ENCODE assay signal across 8 mouse cellular contexts in the genomic region with DNA sequence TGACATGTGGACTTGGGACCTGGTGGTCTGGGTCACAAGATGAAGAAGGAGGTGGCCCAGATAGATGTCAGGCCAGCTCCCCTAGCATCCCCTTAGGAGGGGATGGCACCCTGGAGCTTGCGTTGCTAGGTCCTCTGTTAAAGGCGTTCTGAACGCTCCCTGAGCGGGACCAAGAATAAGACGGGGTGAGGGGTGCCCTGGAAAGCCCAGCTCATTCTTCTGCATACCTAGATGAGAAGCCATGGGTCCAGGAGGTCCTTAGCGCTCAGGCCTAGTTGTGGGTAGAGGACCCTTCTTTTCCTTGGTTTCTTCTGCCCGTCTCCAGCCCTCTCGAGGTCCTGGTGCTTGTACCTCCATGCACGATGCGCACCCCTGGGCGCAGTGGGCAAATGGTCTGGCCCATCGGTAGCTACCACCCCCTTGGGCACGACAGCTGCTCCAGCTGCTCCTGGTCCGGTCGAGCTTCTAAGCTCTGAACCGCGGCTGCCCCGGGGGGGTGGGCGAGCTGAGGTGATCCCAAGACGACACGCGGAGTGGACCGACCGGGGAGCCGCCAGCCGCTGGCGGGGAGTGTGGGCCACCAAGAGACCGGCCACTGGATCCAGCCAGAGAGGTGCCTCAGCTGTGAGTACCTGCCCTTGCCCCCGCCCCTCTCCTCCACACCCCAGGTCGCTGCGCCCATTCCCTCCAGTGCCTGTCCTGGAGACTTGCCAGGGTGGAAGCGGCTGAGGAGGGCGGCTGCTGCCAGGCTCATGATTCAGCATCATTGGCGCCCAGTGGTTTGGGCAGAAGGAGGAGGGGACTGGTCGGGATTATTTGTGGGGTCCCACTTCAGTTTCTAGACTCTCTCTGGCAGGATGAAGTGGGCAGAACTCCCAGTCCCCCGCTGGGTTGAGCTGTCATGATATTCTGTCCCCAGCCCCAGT. TPM values are rescaled to one million over a fixed set of nuclear protein-coding genes. Genes with fewer than 3 reads are reported as not detected.
A peak's percentile ranks its signal among the peaks of the same experiment; 100 is the strongest.
DNase-seq lines count a peak whose midpoint lies in the region; ATAC-seq and TF ChIP-seq lines count a peak whose summit lies in the region.

A gene (plus strand): TSS at position 402 of the 926 bp plus-strand sequence.

- intact Hi-C loops in left cerebral cortex, postnatal 25 days (cut with DNase I): loop anchor here (2.0 to 5.0 kb wide), 2 partner anchors 39 to 60 kb away; a partner anchor contains a TSS

- H3K4me1 ChIP-seq in thymus, adult 2 months (replicated peaks; ENCODE audit: control insufficient read depth, insufficient read depth, low read length): no peaks in the 10 kb centered on the region
- no peaks in the 10 kb centered on the region for H3K4me1 ChIP-seq in embryonic facial prominence, embryonic 14.5 days (ENCODE audit: control insufficient read depth, insufficient read depth, low read length)

- 1% methylated on average over 36 of the region's 36 CpGs for WGBS in thymus, adult 2 months
- WGBS in embryonic facial prominence, embryonic 14.5 days: 0% methylated on average over 33 of the region's 36 CpGs

- H3K27me3 ChIP-seq in thymus, adult 2 months (ENCODE audit: control insufficient read depth, insufficient read depth, low read length): no peaks in the 10 kb centered on the region; the same call in 1 of the 2 replicates
- H3K27me3 ChIP-seq in embryonic facial prominence, embryonic 14.5 days (replicated peaks; ENCODE audit: control insufficient read depth, insufficient read depth, low read length): no peaks in the 10 kb centered on the region

- H3K4me2 ChIP-seq in embryonic facial prominence, embryonic 14.5 days (ENCODE audit: low read depth, low read length): peak within 1 kb of the TSS; percentile 80

- H3K9ac ChIP-seq in embryonic facial prominence, embryonic 14.5 days (ENCODE audit: low read depth, low read length): peak within 1 kb of the TSS; percentile 70

- H3K36me3 ChIP-seq in thymus, adult 2 months (ENCODE audit: control insufficient read depth, insufficient read depth, low read length): no peaks in the 10 kb centered on the region
- no peaks in the 10 kb centered on the region for H3K36me3 ChIP-seq in embryonic facial prominence, embryonic 14.5 days (ENCODE audit: control insufficient read depth, insufficient read depth, low read length)

- peak; percentile 10 for DNase-seq in thymus, postnatal 14 days
- DNase-seq in thymus, adult 2 months: no peak
- DNase-seq in embryonic facial prominence, embryonic 14.5 days (ENCODE audit: low spot score): peak; percentile 92
- peak; percentile 85 to 86 for DNase-seq in heart, adult 18-20 months
- peak; percentile 47 for DNase-seq in kidney, adult 11 months
- DNase-seq in left cerebral cortex, postnatal 25 days (ENCODE audit: low spot score in 2 of 2): peak; percentile 87 to 91
- DNase-seq in right cerebral cortex, postnatal 4 days: peak; percentile 81

- no peak within 1 kb of the TSS for H3K27ac ChIP-seq in thymus, adult 2 months (ENCODE audit: control insufficient read depth, insufficient read depth, low read length)
- no peak within 1 kb of the TSS for H3K27ac ChIP-seq in embryonic facial prominence, embryonic 14.5 days (replicated peaks; ENCODE audit: low read depth, low read length)

- TF ChIP-seq CTCF in thymus, adult 2 months (IDR thresholded peaks at IDR 0.05; ENCODE audit: borderline replicate concordance, control insufficient read depth, extremely low read depth, insufficient read depth, low read length, poor library complexity): no peak

- TF ChIP-seq POLR2A in thymus, adult 2 months (IDR thresholded peaks at IDR 0.05; ENCODE audit: control insufficient read depth, extremely low read depth, insufficient read depth, low read length, poor library complexity): no peak

- no peak within 1 kb of the TSS for H3K4me3 ChIP-seq in thymus, adult 2 months (ENCODE audit: control insufficient read depth, insufficient read depth, low read length)
- H3K4me3 ChIP-seq in embryonic facial prominence, embryonic 14.5 days (ENCODE audit: low read depth, low read length): peak within 1 kb of the TSS; percentile 55

- no peaks in the 10 kb centered on the region for H3K9me3 ChIP-seq in embryonic facial prominence, embryonic 14.5 days (ENCODE audit: control insufficient read depth, low read length)

- ATAC-seq in embryonic facial prominence, embryonic 14.5 days (ENCODE audit: low read depth): peak; percentile 97
- peak; percentile 96 for ATAC-seq in megakaryocyte-erythroid progenitor cell, adult 5-6 weeks (replicated peaks; ENCODE audit: low FRiP score, low TSS enrichment, poor library complexity, severe bottlenecking)

RNA-seq across cellular contexts. Expression of the gene that starts here (rescaled TPM):
- 0.09 TPM in 2 replicates for polyA plus RNA-seq in thymus, adult 2 months (2012; rRNA removed)
- 5.7 and 5.8 TPM in 2 replicates for polyA plus RNA-seq in embryonic facial prominence, embryonic 14.5 days (2014; fragmentation: Nextera tagmentation; extraction: Ambion mirVana)
- total RNA-seq in heart, adult 18-20 months (2021): 1 to 10 TPM; 7.2 to 8.3 TPM
- total RNA-seq in left cerebral cortex, postnatal 25 days (2021): 100 to 1,000 TPM; 175 to 189 TPM
- 0.54 TPM in 1 of 2 replicates, not detected in the other for total RNA-seq in megakaryocyte-erythroid progenitor cell, adult 5-6 weeks (2014; fragmentation: Nextera tagmentation)
- 0.19 TPM in 1 of 2 replicates, not detected in the other for total RNA-seq in megakaryocyte-erythroid progenitor cell, adult 5-6 weeks (2017)

Comparison
In these comparisons a context has a peak if more than half of its experiments do, and no peak if none do; other contexts are left out.
1. RNA of the gene that starts here (total RNA-seq): 175 to 189 TPM in left cerebral cortex, postnatal 25 days; 7.2 to 8.3 TPM in heart, adult 18-20 months and 0.19 to 0.54 TPM in megakaryocyte-erythroid progenitor cell, adult 5-6 weeks; every median in the first group is over 10 times any median in the second.
2. Peak in ATAC-seq in megakaryocyte-erythroid progenitor cell, adult 5-6 weeks; RNA of the gene not detected or under 1 TPM.